Mouse (Mus musculus) C2C12 (cell line): Measurements from ENCODE around the gene St3gal3. TPM values are rescaled to one million over a fixed set of nuclear protein-coding genes. Genes with fewer than 3 reads are reported as not detected.
A peak's percentile ranks its signal among the peaks of the same experiment; 100 is the strongest.

Source experiments
- H3K27me3 ChIP-seq: one replicate; pipeline ENCODE4 v1.6.1; 2011; ENCODE audit not compliant: control insufficient read depth, insufficient read depth, insufficient read length
- H3K36me3 ChIP-seq: one replicate; pipeline ENCODE4 v1.6.1; 2011; ENCODE audit not compliant: control insufficient read depth, insufficient read depth
- H3K4me3 ChIP-seq: one replicate; pipeline ENCODE4 v1.5.1; 2011; ENCODE audit warnings: mild to moderate bottlenecking, control low read depth; ENCODE audit not compliant: poor library complexity, insufficient read depth, severe bottlenecking
- H3K79me2 ChIP-seq: one replicate; pipeline ENCODE4 v1.6.1; 2011; ENCODE audit not compliant: control insufficient read depth, insufficient read depth
- H3K79me3 ChIP-seq: one replicate; pipeline ENCODE4 v1.6.1; 2011; ENCODE audit warnings: low read depth, control low read depth
- H3ac ChIP-seq: one replicate; pipeline ENCODE3; 2011; ENCODE audit warnings: low read depth; ENCODE audit not compliant: control insufficient read depth, insufficient read length
- CEBPB ChIP-seq: IDR thresholded peaks from one replicate; pipeline ENCODE4 v1.6.1; 2011; ENCODE audit warnings: low read depth, mild to moderate bottlenecking, control low read depth, moderate library complexity
- CTCF ChIP-seq: IDR thresholded peaks from one replicate; pipeline ENCODE4 v1.5.1; 2011; ENCODE audit not compliant: control insufficient read depth, insufficient read depth, insufficient read length
- FOSL1 ChIP-seq: IDR thresholded peaks from one replicate; pipeline ENCODE4 v1.8.0; 2011; ENCODE audit warnings: mild to moderate bottlenecking, low read length; ENCODE audit not compliant: poor library complexity, insufficient read depth, severe bottlenecking
- MAX ChIP-seq: IDR thresholded peaks from one replicate; pipeline ENCODE4 v1.6.1; 2011; ENCODE audit warnings: mild to moderate bottlenecking, control low read depth
- MYOD1 ChIP-seq: IDR thresholded peaks from one replicate; pipeline ENCODE4 v1.6.1; 2011; ENCODE audit warnings: low read depth; ENCODE audit not compliant: control insufficient read depth, insufficient read length
- MYOG ChIP-seq: IDR thresholded peaks from one replicate; pipeline ENCODE4 v1.6.1; 2011; ENCODE audit not compliant: control insufficient read depth, insufficient read length; ENCODE audit errors: extremely low read depth
- USF1 ChIP-seq: IDR thresholded peaks from one replicate; pipeline ENCODE4 v1.6.1; 2011; ENCODE audit warnings: low read depth, mild to moderate bottlenecking, control low read depth, moderate library complexity
- polyA plus RNA-seq: library from polyadenylated mRNA; unstranded; fragments of >200 nt; fragmentation: generic; extraction: Trizol; gene quantifications from one replicate; pipeline ENCODE4 v1.2.1, GENCODE M21; 2012; ENCODE audit warnings: missing spikeins

Gene St3gal3
- polyA plus RNA-seq, 1 experiment = 20.4 TPM

DNA sequence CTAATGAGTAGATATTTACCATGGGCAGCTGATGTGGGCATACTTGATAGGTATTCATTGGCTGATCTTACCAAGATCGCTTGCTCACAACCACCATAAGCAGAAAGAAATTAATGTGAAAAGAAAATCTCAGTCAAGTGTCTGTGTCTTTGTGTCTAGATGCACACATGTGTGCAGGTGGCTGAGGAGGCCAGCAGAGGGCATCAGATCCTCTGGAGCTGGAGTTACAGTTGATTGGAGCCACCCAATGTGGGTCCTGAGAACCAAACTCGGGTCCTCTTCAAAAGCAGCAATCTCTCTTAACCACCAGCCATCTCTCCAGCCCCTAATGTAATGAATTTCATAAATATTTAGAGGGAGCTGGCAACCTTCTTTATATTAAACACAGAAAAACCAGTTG, 99.6 kb downstream of the St3gal3 start:
- H3K79me3 ChIP-seq = no peaks in the 10 kb centered on the region
- H3ac ChIP-seq = no peak overlapping the region
- no peak overlapping the region for H3K4me3 ChIP-seq
- no peaks in the 10 kb centered on the region for H3K27me3 ChIP-seq
- TF ChIP-seq CEBPB = no peak
- no peak for TF ChIP-seq MYOD1
- no peak for TF ChIP-seq FOSL1
- TF ChIP-seq CTCF = no peak
- no peak for TF ChIP-seq MAX
- no peak for TF ChIP-seq USF1
- H3K79me2 ChIP-seq = no peaks in the 10 kb centered on the region
- no peaks in the 10 kb centered on the region for H3K36me3 ChIP-seq

DNA sequence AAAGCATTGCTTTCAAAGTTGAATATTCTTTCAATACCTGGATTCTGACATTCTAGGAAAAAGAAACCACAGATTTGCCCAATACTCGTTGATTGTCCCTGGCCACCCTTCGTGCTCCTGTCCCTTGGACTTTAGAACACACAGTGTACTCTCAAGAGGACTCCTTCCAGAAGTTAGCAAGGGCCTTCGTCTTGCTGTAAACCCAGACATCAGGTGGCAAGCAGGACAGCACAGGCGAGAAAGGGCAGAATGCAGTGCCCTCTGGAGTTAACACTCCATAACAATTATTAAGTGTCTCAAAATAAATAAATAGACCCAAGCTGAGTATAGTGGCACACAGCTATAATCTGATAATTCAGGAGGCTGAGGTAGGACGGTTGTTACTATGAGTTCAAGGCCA, 101.7 kb downstream of the St3gal3 start:
- Histone ChIP-seq H3K79me3 (no peaks in the 10 kb centered on the region), H3ac (no peak overlapping the region), H3K36me3 (no peaks in the 10 kb centered on the region), H3K79me2 (no peaks in the 10 kb centered on the region), H3K4me3 (no peak overlapping the region), H3K27me3 (no peaks in the 10 kb centered on the region)
- no peak for TF ChIP-seq MYOD1
- TF ChIP-seq FOSL1 = no peak
- TF ChIP-seq MAX = no peak
- no peak for TF ChIP-seq USF1
- no peak for TF ChIP-seq CEBPB
- TF ChIP-seq CTCF = no peak
- TF ChIP-seq MYOG = no peak

DNA sequence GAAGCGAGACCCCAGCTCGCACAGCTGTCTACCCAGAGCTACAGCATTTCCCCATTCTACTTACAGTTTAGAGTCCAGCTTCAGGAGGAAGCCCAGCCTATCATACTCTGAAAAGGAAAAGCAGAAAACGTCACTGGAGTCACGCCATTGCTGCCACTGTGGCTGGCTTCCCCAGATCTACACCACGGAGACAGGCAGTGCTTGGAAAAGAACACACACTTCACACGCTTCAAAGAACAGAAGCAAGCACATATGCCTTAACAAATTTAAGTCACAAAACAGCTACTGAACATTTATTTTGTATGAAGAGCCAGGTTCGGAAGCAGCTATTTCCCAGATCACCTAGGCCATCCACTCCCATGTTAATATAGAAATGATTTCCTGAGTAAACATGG, 102.9 kb downstream of the St3gal3 start:
- H3K36me3 ChIP-seq = no peaks in the 10 kb centered on the region
- H3K4me3 ChIP-seq = no peak overlapping the region
- TF ChIP-seq FOSL1 (no peak), USF1 (no peak), MYOG (no peak), CTCF (no peak), MYOD1 (no peak), CEBPB (no peak), MAX (no peak)
- H3K79me2 ChIP-seq = no peaks in the 10 kb centered on the region
- H3ac ChIP-seq = no peak overlapping the region
- no peaks in the 10 kb centered on the region for H3K27me3 ChIP-seq
- no peaks in the 10 kb centered on the region for H3K79me3 ChIP-seq

DNA sequence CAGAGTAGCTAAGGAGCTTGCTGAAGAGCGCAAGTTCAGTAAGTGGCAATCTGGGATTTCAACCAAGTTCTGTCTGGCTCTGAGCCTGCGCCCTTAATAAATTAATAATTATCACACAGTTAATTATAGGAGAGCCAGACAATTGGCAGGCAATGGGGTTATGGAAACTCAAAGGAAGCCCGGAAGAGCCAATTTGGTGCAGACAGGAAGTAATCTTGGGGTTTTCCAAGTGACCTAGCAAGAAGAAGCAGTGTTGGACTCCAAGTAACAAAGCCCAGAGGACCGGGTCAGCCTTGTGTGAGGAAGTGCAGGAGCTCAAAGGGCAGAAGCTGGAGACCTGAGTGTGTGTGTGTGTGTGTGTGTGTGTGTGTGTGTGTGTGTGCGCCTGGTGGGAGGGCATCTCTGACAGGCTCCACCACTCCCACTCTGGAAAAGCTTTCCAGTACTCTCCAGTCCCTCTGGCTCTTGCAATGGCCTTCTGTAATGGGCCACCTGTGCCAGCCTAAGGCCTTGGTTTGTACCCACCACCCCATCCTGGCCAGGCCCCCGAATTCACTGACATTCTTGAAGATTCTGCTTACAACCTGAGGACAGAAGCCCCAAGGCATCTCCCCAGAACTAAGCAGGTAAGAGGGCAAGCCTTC, 103.5 kb downstream of the St3gal3 start:
- Histone ChIP-seq H3K36me3 (no peaks in the 10 kb centered on the region), H3K79me2 (no peaks in the 10 kb centered on the region), H3ac (no peak overlapping the region), H3K4me3 (no peak overlapping the region), H3K79me3 (no peaks in the 10 kb centered on the region), H3K27me3 (no peaks in the 10 kb centered on the region)
- TF ChIP-seq MYOD1 = no peak
- no peak for TF ChIP-seq CTCF
- TF ChIP-seq FOSL1 = no peak
- TF ChIP-seq CEBPB = no peak
- no peak for TF ChIP-seq USF1
- no peak for TF ChIP-seq MAX
- TF ChIP-seq MYOG = no peak

DNA sequence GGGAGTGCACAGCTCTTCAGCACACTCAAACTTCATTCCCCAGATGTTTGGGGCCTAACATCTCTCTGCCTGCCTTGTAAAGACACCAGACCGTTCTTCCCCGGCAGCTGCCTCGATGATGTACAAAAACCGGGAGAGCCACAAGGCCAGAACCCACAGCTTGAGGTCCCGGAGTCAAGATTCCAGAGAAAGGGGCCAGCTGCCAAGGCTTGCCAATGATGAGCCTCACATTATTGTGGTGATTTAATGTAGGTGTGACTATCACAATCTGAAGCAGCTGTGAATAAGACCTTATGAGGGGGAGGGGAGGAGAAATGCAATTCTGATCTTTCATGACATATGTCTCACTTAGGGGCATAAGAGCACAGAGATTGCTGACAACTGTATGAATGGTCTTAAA, 104.4 kb downstream of the St3gal3 start:
- no peaks in the 10 kb centered on the region for H3K79me3 ChIP-seq
- H3K79me2 ChIP-seq = no peaks in the 10 kb centered on the region
- H3ac ChIP-seq = no peak overlapping the region
- H3K4me3 ChIP-seq = no peak overlapping the region
- no peak for TF ChIP-seq MYOG
- peak; percentile 72 for TF ChIP-seq MYOD1
- TF ChIP-seq USF1 = no peak
- no peak for TF ChIP-seq CEBPB
- no peaks in the 10 kb centered on the region for H3K36me3 ChIP-seq
- H3K27me3 ChIP-seq = no peaks in the 10 kb centered on the region

DNA sequence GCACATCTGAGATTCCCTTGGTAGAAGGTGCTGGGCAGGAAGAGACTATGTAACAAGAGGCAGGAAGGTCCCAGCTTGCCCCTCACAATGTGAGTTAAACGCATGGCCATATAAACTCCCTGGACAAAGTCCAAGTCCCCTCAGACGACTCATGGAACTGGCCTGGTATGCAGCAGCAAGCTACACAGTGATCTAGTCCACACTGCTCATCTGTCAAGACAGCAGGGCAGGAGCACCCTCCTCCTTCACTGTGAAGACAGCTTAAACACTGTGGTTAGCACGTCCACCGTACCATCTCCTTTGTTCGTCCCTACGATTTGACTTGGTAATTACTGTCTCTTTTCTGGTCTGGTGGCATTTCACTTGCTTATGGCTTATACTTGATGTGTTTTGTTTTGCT, 104.8 kb downstream of the St3gal3 start:
- Histone ChIP-seq H3K27me3 (no peaks in the 10 kb centered on the region), H3K4me3 (no peak overlapping the region), H3ac (no peak overlapping the region), H3K79me3 (no peaks in the 10 kb centered on the region), H3K79me2 (no peaks in the 10 kb centered on the region), H3K36me3 (no peaks in the 10 kb centered on the region)
- no peak for TF ChIP-seq CTCF
- TF ChIP-seq CEBPB = no peak
- no peak for TF ChIP-seq FOSL1
